Comparison of ENCODE assay signal across 10 mouse cellular contexts in the genomic region with DNA sequence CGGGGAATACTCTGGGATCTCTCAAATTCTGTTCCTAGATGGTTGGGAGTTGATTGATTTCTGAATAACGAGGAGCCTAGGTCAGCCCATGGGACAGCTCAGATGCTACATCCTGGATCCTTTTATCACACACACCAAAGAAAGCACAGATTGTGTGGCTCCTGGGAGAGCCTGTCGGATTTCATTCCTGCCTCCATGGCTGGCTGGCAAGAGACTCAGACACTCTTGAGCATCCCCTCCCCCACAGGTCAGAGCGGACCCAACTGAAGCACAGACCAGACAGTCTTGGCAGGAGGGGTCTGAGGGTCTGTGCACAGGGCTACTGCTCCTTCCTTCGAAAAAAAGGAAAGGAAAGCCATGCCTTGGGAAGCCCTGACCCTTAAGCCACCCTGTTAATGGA. TPM values are rescaled to one million over a fixed set of nuclear protein-coding genes. Genes with fewer than 3 reads are reported as not detected.
DNase-seq lines count a peak whose midpoint lies in the region; ATAC-seq and TF ChIP-seq lines count a peak whose summit lies in the region.
"Had no signal": no experiment of that assay in that cellular context is flagged by ENCODE, and none has a peak within 500 bp of the region (broad histone marks: within the 10 kb centered on the region; RNA-seq: fewer than 3 reads in every experiment).

No protein-coding gene starts in this region.

- peaks cover 12% of the 10 kb centered on the region for H3K4me1 ChIP-seq in lung, embryonic 14.5 days (ENCODE audit: insufficient read depth)
- H3K4me1 ChIP-seq in hindbrain, embryonic 15.5 days (replicated peaks) = peaks cover 50% of the 10 kb centered on the region
- H3K4me1 ChIP-seq in neural tube, embryonic 14.5 days (ENCODE audit: control insufficient read depth, insufficient read depth, low read length) = peaks cover 26% of the 10 kb centered on the region

- no peak for ATAC-seq in lung, embryonic 14.5 days (ENCODE audit: insufficient read depth)
- ATAC-seq in hindbrain, embryonic 15.5 days (ENCODE audit: low FRiP score, low read depth) = no peak
- ATAC-seq in neural tube, embryonic 14.5 days (ENCODE audit: low read depth) = no peak
- ATAC-seq: Patski had no signal

- 15% methylated on average over 5 of the region's 5 CpGs for WGBS in lung, embryonic 14.5 days
- WGBS in hindbrain, embryonic 15.5 days = 25% methylated on average over 5 of the region's 5 CpGs
- 17% methylated on average over 5 of the region's 5 CpGs for WGBS in neural tube, embryonic 14.5 days

- DNase-seq in lung, embryonic 14.5 days = no peak
- DNase-seq in lung, postnatal 10 days = no peak
- DNase-seq in embryo, embryonic 10 days (ENCODE audit: low spot score) = peak; percentile 56
- DNase-seq in thymus, adult 18-20 months = no peak
- DNase-seq in ovary, postnatal 14 days (ENCODE audit: low spot score) = no peak
- DNase-seq in gastrocnemius, postnatal 10 days = no peak
- DNase-seq: layer of hippocampus, postnatal 36 days had no signal

- H3K36me3 ChIP-seq in lung, embryonic 14.5 days (ENCODE audit: insufficient read depth) = peaks cover 5% of the 10 kb centered on the region; the same call in 1 of the 2 replicates
- no peaks in the 10 kb centered on the region for H3K36me3 ChIP-seq in hindbrain, embryonic 15.5 days
- no peaks in the 10 kb centered on the region for H3K36me3 ChIP-seq in neural tube, embryonic 14.5 days (ENCODE audit: control insufficient read depth, insufficient read depth, low read length)

- H3K9ac ChIP-seq in lung, embryonic 14.5 days = no peak overlapping the region
- peak overlapping the region; percentile 97; the same call in 1 of the 2 replicates for H3K9ac ChIP-seq in hindbrain, embryonic 15.5 days
- H3K9ac ChIP-seq in neural tube, embryonic 14.5 days (replicated peaks; ENCODE audit: low read depth, low read length) = peak overlapping the region; percentile 92; the same call in 1 of the 2 replicates

- peak overlapping the region; percentile 88 for H3K4me2 ChIP-seq in lung, embryonic 14.5 days
- H3K4me2 ChIP-seq in hindbrain, embryonic 15.5 days = peak overlapping the region; percentile 86
- H3K4me2 ChIP-seq in neural tube, embryonic 14.5 days (ENCODE audit: low read depth, low read length) = peak overlapping the region; percentile 83

- no peak overlapping the region for H3K27ac ChIP-seq in lung, embryonic 14.5 days (ENCODE audit: low read depth)
- peak overlapping the region; percentile 79 for H3K27ac ChIP-seq in hindbrain, embryonic 15.5 days (replicated peaks)
- peak overlapping the region; percentile 8; the same call in 1 of the 2 replicates for H3K27ac ChIP-seq in neural tube, embryonic 14.5 days (ENCODE audit: low read depth, low read length)

- H3K4me3 ChIP-seq in lung, embryonic 14.5 days (ENCODE audit: low read depth, low read length) = peak overlapping the region; percentile 84; the same call in 1 of the 2 replicates
- peak overlapping the region; percentile 93 for H3K4me3 ChIP-seq in hindbrain, embryonic 15.5 days
- peak overlapping the region; percentile 92 for H3K4me3 ChIP-seq in neural tube, embryonic 14.5 days (ENCODE audit: low read depth, low read length)

- TF ChIP-seq CTCF in lung, embryonic 14.5 days (IDR thresholded peaks at IDR 0.05; ENCODE audit: low read depth) = no peak

- no peaks in the 10 kb centered on the region for H3K27me3 ChIP-seq in lung, embryonic 14.5 days (ENCODE audit: insufficient read depth, low read length)
- H3K27me3 ChIP-seq in hindbrain, embryonic 15.5 days = no peaks in the 10 kb centered on the region
- H3K27me3 ChIP-seq in neural tube, embryonic 14.5 days (ENCODE audit: control insufficient read depth, insufficient read depth, low read length) = no peaks in the 10 kb centered on the region
- H3K27me3 ChIP-seq: Patski had no signal

- H3K9me3 ChIP-seq in lung, embryonic 14.5 days (ENCODE audit: low read depth, low read length) = no peaks in the 10 kb centered on the region
- H3K9me3 ChIP-seq in hindbrain, embryonic 15.5 days = no peaks in the 10 kb centered on the region
- no peaks in the 10 kb centered on the region for H3K9me3 ChIP-seq in neural tube, embryonic 14.5 days (ENCODE audit: control insufficient read depth, low read length)

RNA-seq across cellular contexts. Expression of a gene that starts 2.3 kb away (rescaled TPM):
- polyA plus RNA-seq in lung, embryonic 14.5 days (2014; fragmentation: Nextera tagmentation; extraction: Ambion mirVana) = 3.7 and 5.1 TPM in 2 replicates
- polyA plus RNA-seq in hindbrain, embryonic 15.5 days (2015; fragmentation: Nextera tagmentation; extraction: Ambion mirVana) = 11.1 and 12.6 TPM in 2 replicates
- polyA plus RNA-seq in neural tube, embryonic 14.5 days (2014; fragmentation: Nextera tagmentation; extraction: Ambion mirVana) = 16.7 and 17.5 TPM in 2 replicates
- 1 to 10 TPM; 7.5 to 9.4 TPM for total RNA-seq in gastrocnemius, postnatal 10 days (2021)

RNA-seq across cellular contexts. Expression of a gene that starts 51.2 kb away (rescaled TPM):
- polyA plus RNA-seq in lung, embryonic 14.5 days (2014; fragmentation: Nextera tagmentation; extraction: Ambion mirVana) = not detected in 2 replicates
- polyA plus RNA-seq in hindbrain, embryonic 15.5 days (2015; fragmentation: Nextera tagmentation; extraction: Ambion mirVana) = 0.14 and 0.16 TPM in 2 replicates
- polyA plus RNA-seq in neural tube, embryonic 14.5 days (2014; fragmentation: Nextera tagmentation; extraction: Ambion mirVana) = 0.13 and 0.15 TPM in 2 replicates
- under 1 TPM; 0.19 to 0.43 TPM for total RNA-seq in gastrocnemius, postnatal 10 days (2021)
- total RNA-seq: layer of hippocampus, postnatal 36 days had no signal

RNA-seq across cellular contexts. Expression of a gene that starts 53.2 kb away (rescaled TPM):
- not detected in 2 replicates for polyA plus RNA-seq in lung, embryonic 14.5 days (2014; fragmentation: Nextera tagmentation; extraction: Ambion mirVana)
- polyA plus RNA-seq in hindbrain, embryonic 15.5 days (2015; fragmentation: Nextera tagmentation; extraction: Ambion mirVana) = 0.23 and 0.52 TPM in 2 replicates
- 0.32 TPM in 1 of 2 replicates, not detected in the other for polyA plus RNA-seq in neural tube, embryonic 14.5 days (2014; fragmentation: Nextera tagmentation; extraction: Ambion mirVana)
- total RNA-seq in gastrocnemius, postnatal 10 days (2021) = under 1 TPM; 0.31 to 0.79 TPM
- total RNA-seq: layer of hippocampus, postnatal 36 days had no signal

RNA-seq across cellular contexts. Expression of a gene that starts 59.6 kb away (rescaled TPM):
- 0.12 and 0.26 TPM in 2 replicates for polyA plus RNA-seq in lung, embryonic 14.5 days (2014; fragmentation: Nextera tagmentation; extraction: Ambion mirVana)
- 0.14 TPM in 1 of 2 replicates, not detected in the other for polyA plus RNA-seq in hindbrain, embryonic 15.5 days (2015; fragmentation: Nextera tagmentation; extraction: Ambion mirVana)
- polyA plus RNA-seq in neural tube, embryonic 14.5 days (2014; fragmentation: Nextera tagmentation; extraction: Ambion mirVana) = 0.14 TPM in 1 of 2 replicates, not detected in the other
- 10 to 100 TPM in 1 of 2 experiments, 1 to 10 TPM in 1; 7.0 to 11.4 TPM for total RNA-seq in gastrocnemius, postnatal 10 days (2021)
- total RNA-seq: layer of hippocampus, postnatal 36 days had no signal
- polyA plus RNA-seq: Patski had no signal
